Mouse (Mus musculus) heart, postnatal 0 days (tissue): ENCODE measurements around the gene Zmiz1. TPM values are rescaled to one million over a fixed set of nuclear protein-coding genes. Genes with fewer than 3 reads are reported as not detected.

Experiments used
- ATAC-seq: fragments of 200-750 bp; cut with Nextera tagmentation; 2 replicates; pipeline ENCODE4 v1.8.0; 2017; ENCODE audit warnings: low read depth, moderate number of reproducible peaks, moderate library complexity; ENCODE audit not compliant: insufficient read depth
- DNase-seq: peaks from one replicate; pipeline ENCODE4 v3.0.0-alpha.2; 2016; ENCODE audit warnings: low spot score
- H3K27ac ChIP-seq: fragments of 300-500 bp; sonication (generic); 2 replicates; pipeline ENCODE4 v1.5.1; 2014; ENCODE audit warnings: low read depth, mild to moderate bottlenecking
- H3K27me3 ChIP-seq: fragments of 300-500 bp; sonication (generic); 2 replicates; pipeline ENCODE4 v1.6.1; 2014; ENCODE audit warnings: low read length, mixed read lengths; ENCODE audit not compliant: control insufficient read depth, insufficient read depth
- H3K36me3 ChIP-seq: fragments of 300-500 bp; sonication (generic); replicated peaks from 2 replicates; pipeline ENCODE4 v1.6.1; 2014; ENCODE audit warnings: low read length, mixed read lengths; ENCODE audit not compliant: control insufficient read depth, insufficient read depth
- H3K4me1 ChIP-seq: fragments of 300-500 bp; sonication (generic); 2 replicates; pipeline ENCODE4 v1.6.1; 2014; ENCODE audit warnings: antibody characterized with exemption; ENCODE audit not compliant: control insufficient read depth, insufficient read depth
- H3K4me2 ChIP-seq: fragments of 300-500 bp; sonication (generic); 2 replicates; pipeline ENCODE4 v1.6.1; 2014; ENCODE audit warnings: low read depth, mild to moderate bottlenecking, low read length, moderate library complexity
- H3K4me3 ChIP-seq: fragments of 300-500 bp; sonication (generic); 2 replicates; pipeline ENCODE4 v1.5.1; 2014; ENCODE audit warnings: low read depth, low read length
- H3K9ac ChIP-seq: fragments of 300-500 bp; sonication (generic); replicated peaks from 2 replicates; pipeline ENCODE4 v1.6.1; 2014; ENCODE audit warnings: low read depth, low read length, mixed read lengths
- H3K9me3 ChIP-seq: fragments of 300-500 bp; sonication (generic); replicated peaks from 2 replicates; pipeline ENCODE4 v1.6.1; 2016; ENCODE audit warnings: low read length; ENCODE audit not compliant: control insufficient read depth
- CTCF ChIP-seq: IDR thresholded peaks from 2 replicates; pipeline ENCODE4 v1.5.1; 2016; ENCODE audit warnings: antibody characterized with exemption, control low read depth, low read depth
- EP300 ChIP-seq: IDR thresholded peaks from 2 replicates; pipeline ENCODE4 v1.6.1; 2016; ENCODE audit warnings: antibody characterized with exemption, low read depth
- WGBS: fragments of 180-500 bp; shearing (Covaris S2); extraction: QIAGEN DNeasy Blood & Tissue Kit; methylation state at CpG from one replicate; pipeline ENCODE4 v1.1.7; 2014; 5-methylcytosine and 5-hydroxymethylcytosine counted together
- polyA plus RNA-seq: library from polyadenylated mRNA; unstranded; fragments of >200 nt; fragmentation: Nextera tagmentation; extraction: Ambion mirVana; gene quantifications from 2 replicates; pipeline ENCODE4 v1.2.1, GENCODE M21; 2015
- total RNA-seq: library from RNA; depleted of rRNA; stranded (reverse); fragments of >200 nt; gene quantifications from 2 replicates; pipeline ENCODE4 v1.2.3, GENCODE M21; 2014; ENCODE audit warnings: low replicate concordance

Gene Zmiz1
- total and polyA plus RNA-seq, 2 experiments from 2014 or later = 13.8 to 41.0 TPM

DNA sequence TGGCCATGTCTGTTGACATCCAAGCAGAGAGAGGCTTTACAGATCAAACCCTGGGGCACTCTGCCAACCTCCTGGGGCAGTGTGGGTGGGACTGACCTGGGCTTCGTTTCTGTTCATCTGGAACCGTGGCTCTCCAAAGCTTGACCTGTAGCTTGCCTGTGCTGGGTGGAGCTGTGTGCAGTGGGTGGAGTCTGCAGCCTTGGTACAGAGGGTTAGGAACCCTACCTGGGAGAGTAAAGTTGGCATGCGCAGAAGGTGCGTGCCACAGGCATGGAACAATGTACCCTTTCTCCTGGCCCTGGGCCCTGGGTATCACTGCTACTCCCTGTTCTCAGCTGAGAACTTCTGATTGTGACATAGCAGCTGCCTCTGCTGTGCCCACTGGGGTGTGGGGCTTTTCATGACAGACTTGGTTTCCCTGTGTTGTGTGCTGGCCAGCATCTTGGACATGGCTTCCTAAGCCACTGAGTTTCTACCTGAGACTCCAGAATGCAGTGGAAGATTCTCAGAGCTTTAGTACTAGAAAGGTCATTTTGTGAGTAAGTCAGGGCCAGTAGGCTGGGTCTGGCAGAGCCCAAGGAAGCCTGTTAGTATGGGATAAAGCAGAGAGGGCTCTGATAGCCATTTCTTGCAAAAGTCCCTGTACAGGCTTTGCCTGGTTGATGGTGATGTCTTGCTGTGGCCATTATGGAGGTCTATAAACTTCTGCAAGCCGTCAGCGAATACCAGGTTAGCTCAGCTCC lies 30.5 kb downstream of the Zmiz1 start:
- H3K4me3 ChIP-seq = no peak overlapping the region
- TF ChIP-seq CTCF (no peak), EP300 (no peak)
- no peaks in the 10 kb centered on the region for H3K9me3 ChIP-seq
- H3K27me3 ChIP-seq = no peaks in the 10 kb centered on the region
- H3K27ac ChIP-seq = peak overlapping the region; percentile 93
- peaks cover 83% of the 10 kb centered on the region for H3K4me1 ChIP-seq
- no peak for ATAC-seq
- 49% methylated on average over 6 of the region's 6 CpGs for WGBS
- H3K36me3 ChIP-seq = no peaks in the 10 kb centered on the region
- DNase-seq = no peak
- H3K4me2 ChIP-seq = no peak overlapping the region
- H3K9ac ChIP-seq = no peak overlapping the region; the same call in 1 of the 2 replicates

DNA sequence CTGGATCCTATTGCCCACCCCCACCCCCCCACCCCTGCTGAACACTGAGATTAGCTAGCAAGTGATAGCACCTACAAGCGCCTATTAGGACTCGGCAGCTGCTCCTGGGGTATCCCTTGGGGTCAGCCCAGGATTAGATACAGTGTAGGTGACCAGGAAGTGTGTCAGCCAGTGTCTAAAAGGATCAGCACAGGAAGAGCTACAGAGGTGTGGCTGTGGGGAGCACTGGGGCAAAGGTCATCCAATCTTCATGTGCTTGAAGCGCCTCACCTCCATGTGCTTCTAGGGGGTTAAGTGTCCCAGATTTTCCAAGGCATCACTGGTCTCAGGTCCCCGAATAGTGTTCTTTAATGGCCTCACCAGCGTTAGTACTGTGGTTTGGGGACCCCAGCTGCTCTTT lies 33.0 kb downstream of the Zmiz1 start:
- Histone ChIP-seq H3K9me3 (no peaks in the 10 kb centered on the region), H3K4me2 (no peak overlapping the region), H3K9ac (no peak overlapping the region), H3K36me3 (no peaks in the 10 kb centered on the region), H3K4me1 (peaks cover 76% of the 10 kb centered on the region), H3K27ac (no peak overlapping the region), H3K4me3 (no peak overlapping the region), H3K27me3 (no peaks in the 10 kb centered on the region)
- ATAC-seq (no peak), DNase-seq (no peak)
- WGBS = 70% methylated on average over 5 of the region's 5 CpGs
- TF ChIP-seq CTCF (no peak), EP300 (no peak)

DNA sequence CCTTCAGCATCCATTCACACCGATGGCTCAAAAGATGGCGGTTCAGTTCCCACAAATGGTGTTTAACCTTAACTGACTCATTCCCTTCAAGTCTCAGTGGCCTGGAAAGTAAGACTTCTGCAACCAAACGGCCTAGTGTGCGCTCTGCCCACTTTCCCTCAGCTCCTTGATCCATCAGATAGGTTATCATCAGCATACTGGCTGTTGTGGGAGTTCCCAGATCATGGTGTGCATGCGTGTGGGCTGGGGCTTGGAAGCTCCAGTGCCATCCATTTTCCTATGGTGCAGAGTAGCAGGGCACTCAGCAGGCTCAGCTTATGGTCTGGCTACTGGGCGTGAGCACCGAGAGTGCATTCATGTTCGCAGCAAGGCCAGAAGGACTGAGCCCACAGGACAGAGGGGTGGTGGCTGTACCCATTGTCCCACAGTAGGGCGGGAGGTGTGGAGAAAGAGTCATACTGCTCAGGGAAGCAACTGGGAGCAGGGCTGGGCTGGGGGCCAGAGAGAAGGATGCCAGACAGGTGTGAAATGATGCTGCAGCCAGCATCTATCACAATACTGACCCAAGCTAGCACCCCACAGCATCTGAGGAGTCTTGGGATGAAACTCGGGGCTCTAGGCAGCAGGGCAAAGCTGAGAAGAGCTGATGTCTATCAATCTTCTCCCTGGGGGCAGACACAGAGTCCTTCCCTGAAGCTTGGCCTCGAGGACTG lies 33.7 kb downstream of the Zmiz1 start:
- no peak for TF ChIP-seq EP300
- TF ChIP-seq CTCF = no peak
- ATAC-seq (no peak), DNase-seq (no peak)
- Histone ChIP-seq H3K9me3 (no peaks in the 10 kb centered on the region), H3K27me3 (no peaks in the 10 kb centered on the region), H3K4me3 (no peak overlapping the region), H3K4me2 (no peak overlapping the region), H3K4me1 (peaks cover 76% of the 10 kb centered on the region), H3K36me3 (no peaks in the 10 kb centered on the region), H3K9ac (no peak overlapping the region), H3K27ac (no peak overlapping the region)
- WGBS = 77% methylated on average over 11 of the region's 11 CpGs

DNA sequence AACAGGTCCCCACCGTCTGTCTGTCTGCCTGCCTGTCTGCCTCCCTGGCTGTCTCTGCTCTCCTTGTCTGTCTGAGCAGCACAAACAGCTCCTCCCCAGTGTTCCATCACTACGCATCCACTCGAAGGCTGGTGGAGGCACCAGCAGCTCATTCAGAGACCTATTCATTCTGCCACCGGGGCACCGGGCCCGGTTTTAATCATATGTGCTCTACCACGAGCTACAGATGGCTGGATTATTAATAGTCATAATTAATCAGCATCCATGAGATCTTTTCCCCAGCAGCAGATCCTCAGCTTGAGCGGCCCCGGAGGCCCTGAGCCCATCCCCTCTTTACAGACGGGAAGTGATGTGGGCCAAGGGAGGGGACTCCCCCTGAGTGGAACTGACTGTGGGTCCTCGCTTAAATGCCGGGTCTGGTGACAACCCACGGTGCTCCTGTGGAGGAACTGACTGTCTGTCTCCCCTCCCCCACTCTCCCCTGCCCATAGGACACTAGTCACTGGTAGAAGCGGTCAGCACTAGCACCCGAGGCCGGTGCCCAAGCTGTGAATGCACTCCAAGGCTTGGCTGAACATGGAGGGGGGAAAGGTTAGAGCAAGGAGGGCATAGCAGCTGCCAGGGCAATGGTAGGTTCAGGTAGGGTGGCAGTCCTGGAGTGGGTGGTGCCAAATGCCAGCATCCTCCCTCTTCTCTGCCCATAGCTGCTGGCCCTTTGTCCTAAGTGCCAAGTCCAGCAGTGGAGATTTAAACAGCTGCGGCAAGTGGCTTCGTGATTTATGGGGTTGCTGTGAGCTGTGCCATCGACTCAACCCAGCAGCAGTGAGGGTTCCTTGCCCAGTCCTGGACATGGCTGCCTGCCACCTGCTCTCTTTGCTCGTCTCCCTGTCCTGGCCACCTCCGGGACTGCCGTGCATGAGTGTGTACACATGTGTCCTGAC lies 34.6 kb downstream of the Zmiz1 start:
- no peak for ATAC-seq
- Histone ChIP-seq H3K9ac (no peak overlapping the region; the same call in 1 of the 2 replicates), H3K4me2 (no peak overlapping the region), H3K27ac (no peak overlapping the region), H3K36me3 (no peaks in the 10 kb centered on the region), H3K4me3 (no peak overlapping the region), H3K4me1 (peaks cover 76% of the 10 kb centered on the region), H3K9me3 (no peaks in the 10 kb centered on the region), H3K27me3 (no peaks in the 10 kb centered on the region)
- no peak for DNase-seq
- WGBS = 48% methylated on average over 22 of the region's 22 CpGs
- TF ChIP-seq CTCF (no peak), EP300 (no peak)

DNA sequence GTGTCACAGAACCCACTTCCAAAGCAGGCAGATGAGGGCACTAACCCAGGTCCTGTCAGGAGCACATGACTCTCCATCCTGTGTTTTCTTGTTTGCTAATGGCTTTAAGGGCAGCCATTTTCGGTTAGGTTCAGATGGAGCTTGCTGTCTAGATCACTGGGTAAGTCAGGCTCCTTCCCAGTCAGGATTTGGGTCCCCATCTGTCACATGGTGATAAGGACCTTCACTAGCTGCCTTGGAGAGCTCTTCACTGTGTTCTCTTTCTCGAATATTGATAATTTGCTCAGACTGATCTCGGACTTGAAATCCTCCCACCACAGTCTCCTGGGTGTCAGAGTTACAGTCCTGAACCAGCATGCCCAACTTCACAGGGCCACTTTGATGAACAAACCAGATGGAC lies 35.8 kb downstream of the Zmiz1 start:
- H3K4me1 ChIP-seq = peaks cover 76% of the 10 kb centered on the region
- H3K9me3 ChIP-seq = no peaks in the 10 kb centered on the region
- H3K9ac ChIP-seq = no peak overlapping the region
- TF ChIP-seq CTCF (no peak), EP300 (no peak)
- no peak for ATAC-seq
- no peak overlapping the region for H3K4me2 ChIP-seq
- H3K36me3 ChIP-seq = no peaks in the 10 kb centered on the region
- 45% methylated on average over 3 of the region's 3 CpGs for WGBS
- no peak overlapping the region for H3K27ac ChIP-seq
- no peak overlapping the region for H3K4me3 ChIP-seq
- H3K27me3 ChIP-seq = no peaks in the 10 kb centered on the region
- no peak for DNase-seq
